Mouse (Mus musculus): ENCODE measurements around the gene Tapbp.
A peak's percentile ranks its signal among the peaks of the same experiment; 100 is the strongest.

Tapbp gene

DNA sequence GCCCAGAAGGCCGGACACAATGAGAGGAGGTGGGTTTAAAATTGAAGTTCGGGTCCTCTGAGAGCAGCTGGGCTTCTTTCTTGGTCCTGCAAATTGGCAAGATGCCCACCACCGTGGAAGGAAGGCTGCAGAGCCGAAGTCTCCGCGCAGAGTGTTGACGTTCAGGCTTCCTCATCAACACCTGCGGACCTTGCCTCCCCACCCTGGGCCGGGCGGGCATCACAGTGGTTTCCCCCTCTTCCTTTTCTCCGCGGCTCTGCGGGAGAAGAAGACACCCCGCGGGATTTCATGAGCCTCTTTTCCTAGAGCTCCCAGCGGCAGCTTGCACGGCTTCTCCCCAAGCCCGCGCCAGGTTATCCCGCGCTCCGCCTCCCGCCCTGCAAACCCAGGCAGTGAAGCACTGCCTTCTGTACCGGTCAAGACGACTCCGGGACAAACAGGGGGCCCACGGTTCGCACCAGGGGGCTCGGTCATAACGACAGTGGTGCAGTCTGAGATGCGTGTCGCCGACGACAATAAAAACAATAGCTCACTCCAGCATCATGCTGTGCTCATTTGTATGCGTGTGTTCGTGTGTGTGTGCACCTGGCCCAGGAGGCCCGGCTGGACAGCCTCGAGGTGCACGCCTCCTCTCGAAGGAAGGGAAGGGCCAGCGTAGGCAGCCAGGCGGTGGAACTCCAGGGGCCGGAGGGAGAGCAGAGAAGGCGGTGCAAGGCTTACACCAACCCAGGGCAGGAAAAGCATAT lies 7.2 kb upstream of the Tapbp start:
- peak; percentile 68 for DNase-seq

DNA sequence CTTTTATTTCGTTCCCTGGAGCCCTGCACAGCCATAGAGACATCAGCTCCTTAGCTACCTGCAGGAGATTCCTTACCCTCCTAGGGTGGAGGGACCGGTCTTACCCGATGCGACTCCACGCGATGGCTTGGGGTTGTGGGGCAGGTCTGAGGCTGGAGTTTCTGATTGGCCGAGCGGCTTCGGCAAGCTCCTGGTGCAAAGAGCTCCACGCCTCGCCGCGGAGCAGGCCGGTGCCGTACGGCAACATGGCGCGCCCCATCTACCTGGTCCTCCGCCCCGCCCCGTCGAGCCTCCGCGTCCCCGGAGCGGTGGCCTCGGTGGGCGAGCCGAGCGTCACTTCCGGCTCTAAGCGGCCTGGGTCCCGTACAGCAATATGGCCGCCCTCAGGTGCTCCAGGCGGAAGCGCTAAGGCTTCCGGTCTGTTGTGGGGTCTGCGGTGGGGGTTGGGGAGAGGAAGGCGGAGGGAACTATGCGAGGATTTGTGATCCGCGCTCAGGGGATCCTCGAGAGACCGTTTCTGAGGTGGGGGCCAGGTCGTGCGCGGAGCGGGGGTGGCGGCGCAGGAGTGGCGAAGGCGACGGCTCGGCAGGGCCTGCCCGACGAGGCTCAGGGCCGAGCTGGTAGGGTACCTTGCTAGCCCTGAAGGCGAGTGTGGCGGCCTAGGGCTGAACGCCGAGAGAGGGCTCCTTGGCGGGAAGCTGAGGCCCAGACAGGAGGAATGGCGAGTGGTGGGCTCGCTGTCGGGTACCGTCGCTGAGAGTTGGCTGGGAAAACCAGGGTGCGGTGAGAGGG lies 6.4 kb upstream of the Tapbp start, which contains the start of gene Daxx:
Gene Daxx (plus strand): TSS at position 338 of the 792 bp plus-strand sequence.
- peak; percentile 99 for DNase-seq

- DNase-seq: no peak
These were observed 5.8 kb upstream of the Tapbp start for GRCm38 (mm10) chr17:33909869-33910250.

DNA sequence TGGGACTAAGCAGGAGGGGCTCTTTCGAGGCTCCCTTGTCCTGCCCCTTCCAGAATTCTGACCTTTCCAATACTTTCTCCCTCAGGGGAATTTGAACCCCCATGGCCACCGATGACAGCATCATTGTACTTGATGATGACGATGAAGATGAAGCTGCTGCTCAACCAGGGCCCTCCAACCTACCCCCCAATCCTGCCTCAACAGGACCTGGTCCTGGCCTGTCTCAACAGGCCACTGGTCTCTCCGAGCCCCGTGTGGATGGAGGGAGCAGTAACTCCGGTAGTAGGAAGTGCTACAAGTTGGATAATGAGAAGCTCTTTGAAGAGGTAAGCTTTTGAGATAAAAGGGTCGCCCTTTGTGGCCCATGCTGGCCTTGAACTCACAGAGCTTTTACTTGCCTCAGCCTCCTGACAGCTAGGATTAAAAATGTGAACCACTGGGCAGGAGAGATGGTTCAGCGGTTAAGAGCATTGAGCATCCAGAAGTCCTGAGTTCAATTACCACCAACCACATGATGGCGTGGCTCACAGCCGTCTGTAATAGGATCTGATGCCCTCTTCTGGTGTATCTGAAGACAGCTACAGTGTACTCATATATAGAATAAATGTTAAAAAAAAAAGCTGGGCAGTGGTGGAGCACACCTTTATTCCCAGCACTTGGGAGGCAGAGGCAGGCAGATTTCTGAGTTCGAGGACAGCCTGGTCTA lies 5.2 kb upstream of the Tapbp start:
- DNase-seq: no peak

GRCm38 (mm10) chr17:33911052-33911812 lies 4.5 kb upstream of the Tapbp start:
- DNase-seq: no peak

DNA sequence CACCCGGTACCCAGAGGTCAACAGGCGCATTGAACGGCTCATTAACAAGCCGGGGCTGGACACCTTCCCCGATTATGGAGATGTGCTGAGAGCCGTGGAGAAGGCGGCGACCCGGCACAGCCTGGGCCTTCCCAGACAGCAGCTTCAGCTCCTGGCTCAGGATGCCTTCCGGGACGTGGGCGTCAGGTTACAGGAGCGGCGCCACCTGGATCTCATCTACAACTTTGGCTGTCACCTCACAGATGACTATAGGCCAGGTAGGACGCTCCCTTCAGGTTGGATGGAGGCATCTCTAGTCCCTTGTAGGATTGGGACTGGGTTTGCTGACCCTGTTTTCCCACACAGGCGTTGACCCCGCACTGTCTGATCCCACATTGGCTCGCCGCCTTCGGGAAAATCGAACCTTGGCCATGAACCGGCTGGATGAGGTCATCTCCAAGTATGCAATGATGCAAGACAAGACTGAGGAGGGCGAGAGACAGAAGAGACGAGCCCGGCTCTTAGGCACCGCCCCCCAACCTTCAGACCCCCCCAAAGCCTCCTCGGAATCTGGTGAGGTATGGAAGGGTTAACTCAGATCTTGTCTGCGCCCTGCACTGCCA lies 3.8 kb upstream of the Tapbp start:
- no peak for DNase-seq

DNA sequence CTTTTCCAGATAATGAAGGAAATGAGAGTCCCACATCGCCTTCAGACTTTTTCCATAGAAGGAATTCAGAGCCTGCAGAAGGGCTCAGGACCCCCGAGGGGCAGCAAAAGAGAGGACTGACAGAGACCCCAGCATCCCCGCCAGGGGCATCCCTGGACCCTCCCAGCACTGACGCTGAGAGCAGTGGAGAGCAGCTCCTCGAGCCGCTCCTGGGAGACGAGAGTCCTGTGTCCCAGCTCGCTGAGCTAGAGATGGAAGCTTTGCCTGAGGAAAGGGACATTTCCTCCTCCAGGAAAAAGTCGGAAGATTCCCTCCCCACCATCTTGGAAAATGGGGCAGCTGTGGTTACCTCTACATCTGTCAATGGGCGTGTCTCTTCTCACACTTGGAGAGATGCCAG lies 2.4 kb upstream of the Tapbp start:
- no peak for DNase-seq

DNA sequence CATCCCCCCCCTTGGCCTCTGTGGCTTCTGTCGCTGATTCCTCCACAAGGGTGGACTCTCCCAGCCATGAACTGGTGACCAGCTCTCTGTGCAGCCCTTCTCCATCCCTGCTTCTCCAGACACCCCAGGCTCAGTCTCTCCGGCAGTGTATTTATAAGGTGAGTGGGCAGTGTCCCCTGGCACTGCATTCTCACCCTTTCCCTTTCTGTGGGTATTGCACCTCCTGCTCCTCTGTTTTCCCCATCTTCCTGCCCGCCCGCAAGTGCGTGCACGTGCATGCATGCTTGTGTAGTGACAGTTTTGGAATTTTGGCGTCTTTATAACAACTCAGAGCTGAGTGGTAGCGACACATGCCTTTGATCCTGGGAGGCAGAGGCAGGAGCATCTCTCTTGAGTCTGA lies 1.8 kb upstream of the Tapbp start:
- no peak for DNase-seq

DNA sequence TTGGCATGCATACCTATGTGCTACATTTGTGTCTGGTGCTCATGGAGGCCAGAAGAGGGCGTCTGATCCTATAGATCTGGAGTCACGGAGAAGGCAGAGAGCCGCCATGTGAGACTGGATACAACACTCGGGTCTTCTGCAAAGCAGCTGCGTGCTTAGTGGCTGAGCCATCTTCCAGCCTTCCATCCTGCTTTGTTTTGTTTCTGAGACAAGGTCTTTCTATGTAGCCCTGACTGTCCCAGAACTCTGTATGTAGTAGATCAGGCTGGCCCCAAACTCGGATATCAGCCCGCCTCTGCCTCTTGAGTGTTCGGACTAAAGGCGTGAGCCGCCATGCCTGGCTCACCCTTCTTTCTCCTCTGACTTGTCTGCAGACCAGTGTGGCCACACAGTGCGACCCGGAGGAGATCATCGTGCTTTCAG lies 719 bp upstream of the Tapbp start:
- DNase-seq: no peak

- DNase-seq: no peak
These were observed 595 bp downstream of the Tapbp start for GRCm38 (mm10) chr17:33916294-33916693.

DNA sequence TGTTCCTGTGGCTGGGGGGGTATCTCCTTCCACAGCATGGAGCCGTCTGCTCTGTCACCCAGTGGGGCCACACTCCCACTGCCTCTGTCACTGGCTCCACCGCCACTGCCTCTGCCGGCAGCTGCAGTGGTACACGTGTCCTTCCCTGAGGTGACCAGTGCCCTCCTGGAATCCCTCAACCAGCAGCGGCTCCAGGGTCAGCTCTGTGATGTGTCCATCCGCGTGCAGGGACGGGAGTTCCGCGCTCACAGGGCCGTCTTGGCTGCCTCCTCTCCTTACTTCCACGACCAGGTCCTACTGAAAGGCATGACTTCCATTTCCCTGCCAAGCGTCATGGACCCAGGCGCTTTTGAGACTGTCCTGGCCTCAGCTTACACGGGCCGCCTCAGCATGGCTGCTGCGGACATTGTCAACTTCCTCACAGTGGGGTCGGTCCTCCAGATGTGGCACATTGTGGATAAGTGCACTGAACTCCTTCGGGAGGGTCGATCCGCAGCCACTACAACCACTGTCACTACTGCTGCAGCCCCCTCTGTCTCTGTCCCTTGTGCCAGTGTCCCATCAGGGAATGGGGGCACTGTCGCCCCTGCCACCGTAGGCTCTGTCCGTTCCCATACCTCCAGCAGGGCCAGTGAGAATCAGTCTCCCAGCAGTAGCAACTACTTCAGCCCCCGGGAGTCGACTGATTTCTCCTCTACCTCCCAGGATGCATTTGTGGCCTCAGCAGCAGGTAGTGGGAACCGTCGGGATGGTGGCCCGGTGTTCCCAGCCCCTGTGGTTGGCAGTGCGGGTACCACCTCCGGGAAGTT lies 1.4 kb downstream of the Tapbp start:
- DNase-seq: no peak

GRCm38 (mm10) chr17:33917656-33918292 lies 2.1 kb downstream of the Tapbp start:
- no peak for DNase-seq

GRCm38 (mm10) chr17:33918293-33919203 lies 2.8 kb downstream of the Tapbp start:
- DNase-seq: no peak

DNA sequence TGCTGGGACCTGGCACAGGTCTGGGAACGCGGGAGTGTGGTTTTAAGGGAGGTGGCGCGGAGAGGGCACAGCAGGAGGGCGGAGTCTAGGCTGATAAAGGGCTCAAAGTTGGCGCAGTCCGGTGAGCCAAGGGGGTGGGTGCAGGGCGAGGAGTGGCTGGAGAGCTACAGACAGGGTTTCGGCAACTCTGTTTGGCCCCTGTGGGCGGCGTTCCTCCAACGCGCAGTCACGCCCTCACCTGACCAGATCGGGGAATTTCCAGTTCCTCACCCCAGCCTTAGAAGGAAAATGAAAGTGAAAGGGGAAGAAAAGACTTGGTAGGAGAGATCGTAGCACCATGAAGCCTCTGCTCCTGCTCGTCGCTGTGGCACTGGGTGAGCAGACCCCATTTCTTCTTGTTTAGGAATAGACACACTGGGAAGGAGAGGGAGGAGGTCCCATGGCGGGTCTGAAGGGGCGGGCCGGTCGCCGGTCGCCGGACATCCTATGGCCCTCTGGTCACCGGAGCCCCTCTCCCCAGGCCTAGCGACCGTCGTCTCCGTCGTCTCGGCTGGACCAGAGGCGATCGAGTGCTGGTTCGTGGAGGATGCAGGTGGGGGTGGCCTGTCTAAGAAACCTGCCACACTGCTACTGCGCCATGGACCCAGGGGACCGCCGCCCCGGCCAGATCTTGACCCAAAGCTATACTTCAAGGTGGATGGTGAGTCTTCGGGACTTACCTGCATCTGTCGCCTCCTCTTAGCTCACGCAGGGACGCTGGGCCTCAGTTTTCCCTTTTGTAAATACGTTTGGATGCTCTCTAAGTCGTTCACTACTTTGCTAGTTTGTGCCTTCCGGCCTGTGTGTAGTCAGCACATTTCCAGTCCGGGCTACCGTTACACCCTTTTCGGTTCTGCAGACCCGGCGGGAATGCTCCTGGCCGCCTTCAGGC lies 3.9 kb downstream of the Tapbp start:
- peak; percentile 47 for DNase-seq

GRCm38 (mm10) chr17:33920282-33921097 lies 4.8 kb downstream of the Tapbp start:
- peak; percentile 75 for DNase-seq

DNA sequence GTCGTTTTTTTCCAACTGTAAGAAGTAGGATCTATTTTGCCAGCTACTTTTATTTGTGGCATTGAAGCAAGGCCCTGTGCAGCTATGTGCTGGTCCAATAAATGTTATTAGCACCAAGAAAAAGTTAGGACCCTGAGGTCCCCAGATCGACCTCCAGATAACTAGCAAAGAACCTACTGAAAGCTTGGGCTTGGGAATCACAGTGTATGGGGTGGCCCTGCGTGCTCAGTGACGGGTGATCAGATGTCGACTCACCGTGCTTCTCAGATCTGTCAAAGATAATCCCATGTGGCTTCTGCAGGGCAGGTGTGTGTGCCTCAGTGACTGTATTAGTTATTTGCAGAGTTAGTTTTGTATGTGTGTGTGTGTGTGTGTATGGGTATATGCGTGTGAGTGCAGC lies 5.7 kb downstream of the Tapbp start:
- DNase-seq: no peak

DNA sequence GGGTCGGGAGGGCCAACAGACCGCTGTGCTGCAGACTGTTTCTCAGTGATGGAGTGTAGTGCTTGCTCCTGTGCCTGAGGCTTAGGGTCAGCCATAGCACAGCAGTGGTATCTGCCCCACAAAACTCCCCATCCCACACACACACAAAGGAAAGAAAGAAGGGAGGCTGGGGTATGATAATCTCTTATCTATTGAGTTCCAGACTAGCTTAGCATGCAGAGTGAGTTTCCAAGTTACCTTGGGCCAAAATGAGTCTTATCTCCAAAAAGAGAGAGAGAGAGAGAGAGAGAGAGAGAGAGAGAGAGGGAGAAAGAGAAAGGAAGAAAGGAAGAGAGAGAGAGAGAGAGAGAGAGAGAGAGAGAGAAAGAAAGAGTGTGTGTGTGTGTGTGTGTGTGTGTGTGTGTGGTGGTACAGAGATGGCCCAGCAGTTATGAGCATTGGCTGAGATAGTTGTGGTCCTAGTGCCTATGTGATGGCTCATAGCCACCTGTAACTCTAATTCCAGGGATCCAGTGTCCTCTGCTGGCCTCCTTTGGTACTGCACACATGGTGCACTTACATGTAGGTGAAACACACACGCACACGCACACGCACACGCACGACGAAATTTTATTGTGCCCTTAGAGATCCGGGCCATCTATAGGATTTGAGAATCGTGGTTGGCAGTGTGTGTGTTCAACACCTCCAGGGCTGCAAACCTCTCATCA lies 9.0 kb downstream of the Tapbp start:
- no peak for DNase-seq
